Mouse (Mus musculus) liver, embryonic 12.5 days (tissue): ENCODE data around the gene Chrd. TPM values are rescaled to one million over a fixed set of nuclear protein-coding genes. Genes with fewer than 3 reads are reported as not detected.

Experiments used
- ATAC-seq: fragments of 200-750 bp; cut with Nextera tagmentation; 2 replicates; pipeline ENCODE4 v1.8.0; 2017; ENCODE audit warnings: moderate number of reproducible peaks, mild to moderate bottlenecking, moderate library complexity
- H3K27ac ChIP-seq: fragments of 300-500 bp; sonication (generic); 2 replicates; pipeline ENCODE4 v1.5.1; 2016; ENCODE audit warnings: mild to moderate bottlenecking
- H3K27me3 ChIP-seq: fragments of 300-500 bp; sonication (generic); replicated peaks from 2 replicates; pipeline ENCODE4 v1.6.1; 2016; ENCODE audit warnings: mild to moderate bottlenecking, moderate library complexity
- H3K36me3 ChIP-seq: fragments of 300-500 bp; sonication (generic); 2 replicates; pipeline ENCODE4 v1.6.1; 2016; ENCODE audit warnings: mild to moderate bottlenecking, moderate library complexity
- H3K4me1 ChIP-seq: fragments of 300-500 bp; sonication (generic); 2 replicates; pipeline ENCODE4 v1.6.1; 2016
- H3K4me2 ChIP-seq: fragments of 300-500 bp; sonication (generic); 2 replicates; pipeline ENCODE4 v1.6.1; 2016; ENCODE audit warnings: mild to moderate bottlenecking, moderate library complexity
- H3K4me3 ChIP-seq: fragments of 300-500 bp; sonication (generic); 2 replicates; pipeline ENCODE4 v1.5.1; 2016; ENCODE audit warnings: mild to moderate bottlenecking, moderate library complexity
- H3K9ac ChIP-seq: fragments of 300-500 bp; sonication (generic); 2 replicates; pipeline ENCODE4 v1.6.1; 2016; ENCODE audit warnings: mild to moderate bottlenecking, moderate library complexity
- H3K9me3 ChIP-seq: fragments of 300-500 bp; sonication (generic); replicated peaks from 2 replicates; pipeline ENCODE4 v1.6.1; 2016; ENCODE audit warnings: mild to moderate bottlenecking, moderate library complexity
- WGBS: fragments of 180-500 bp; shearing (Covaris S2); methylation state at CpG from one replicate; pipeline ENCODE4 v1.1.7; 2016; ENCODE audit not compliant: insufficient replicate concordance; 5-methylcytosine and 5-hydroxymethylcytosine counted together
- polyA plus RNA-seq: library from polyadenylated mRNA; unstranded; fragments of >200 nt; fragmentation: Nextera tagmentation; extraction: Ambion mirVana; gene quantifications from 2 replicates; pipeline ENCODE4 v1.2.1, GENCODE M21; 2016

The Chrd gene
- polyA plus RNA-seq, result 0.54 and 0.96 TPM in 2 replicates

DNA sequence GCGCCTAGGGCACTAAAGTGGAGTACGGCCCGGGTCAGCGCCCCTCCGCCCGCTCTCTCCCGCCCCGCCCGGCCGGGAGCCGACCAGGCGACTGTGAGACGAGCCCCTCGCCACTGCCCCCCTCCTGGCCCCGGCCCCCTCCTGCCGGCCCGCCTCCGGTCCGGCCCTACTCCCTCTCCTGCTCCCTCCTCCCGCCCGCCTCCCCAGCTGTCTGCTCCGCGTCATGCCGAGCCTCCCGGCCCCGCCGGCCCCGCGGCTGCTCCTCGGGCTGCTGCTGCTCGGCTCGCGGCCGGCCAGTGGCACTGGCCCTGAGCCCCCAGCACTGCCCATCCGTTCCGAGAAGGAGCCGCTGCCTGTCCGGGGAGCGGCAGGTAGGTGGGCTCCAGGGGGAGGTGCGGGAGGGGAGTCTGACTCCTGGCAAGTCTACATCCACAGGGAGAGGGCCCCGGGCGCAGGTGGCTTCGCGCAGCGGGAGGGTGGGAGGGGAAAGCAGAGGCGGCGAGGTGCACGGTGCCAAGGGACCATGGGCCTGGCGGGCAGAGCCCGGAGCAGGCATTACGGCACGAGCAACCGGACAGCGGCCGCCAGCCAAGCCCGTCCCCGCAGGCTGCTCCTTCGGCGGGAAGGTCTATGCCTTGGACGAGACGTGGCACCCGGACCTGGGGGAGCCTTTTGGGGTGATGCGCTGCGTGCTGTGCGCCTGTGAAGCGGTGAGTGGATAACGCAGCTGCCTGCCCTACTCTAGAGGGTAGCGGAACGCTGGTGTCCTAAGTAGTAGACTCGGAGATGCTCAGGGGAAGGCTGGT lies at the start of gene Chrd:
Gene Chrd, plus strand, starts transcription at position 203 of the 806 bp plus-strand sequence.
- ATAC-seq, result peak; percentile 44

DNA sequence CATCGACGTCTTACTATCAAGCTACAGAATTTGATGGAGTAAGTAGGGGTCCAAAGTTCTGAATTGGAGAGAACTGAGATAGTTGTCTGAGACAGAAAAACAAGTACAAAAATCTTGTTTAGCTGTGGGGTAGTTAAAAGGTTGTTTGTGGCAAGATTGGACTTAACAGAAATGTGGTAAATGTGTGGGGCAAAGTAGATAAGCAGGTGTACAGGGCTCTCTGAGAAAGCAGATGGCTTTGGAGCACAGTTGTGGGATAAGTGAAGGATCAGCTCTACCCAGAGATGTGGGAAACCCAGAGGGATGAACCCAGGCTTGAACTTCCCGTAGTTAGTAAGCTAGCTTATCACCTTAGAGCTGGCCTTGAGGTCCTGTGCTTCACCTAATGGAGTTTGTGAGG lies 42.2 kb upstream of the Chrd start:
- WGBS, result 56% methylated on average over 3 of the region's 3 CpGs
- Histone ChIP-seq H3K4me1 (peaks cover 67% of the 10 kb centered on the region), H3K27me3 (peaks cover 24% of the 10 kb centered on the region), H3K4me3 (no peak overlapping the region), H3K36me3 (peaks cover 69% of the 10 kb centered on the region), H3K9me3 (no peaks in the 10 kb centered on the region), H3K4me2 (no peak overlapping the region), H3K9ac (no peak overlapping the region), H3K27ac (peak overlapping the region; percentile 23; the same call in 1 of the 2 replicates)
- no peak for ATAC-seq

More for the DNA sequence above, at the start of gene Chrd:
- Histone ChIP-seq H3K9ac (peak within 1 kb of the TSS; percentile 52), H3K9me3 (no peaks in the 10 kb centered on the region), H3K4me1 (peaks cover 21% of the 10 kb centered on the region), H3K36me3 (no peaks in the 10 kb centered on the region), H3K4me2 (peak within 1 kb of the TSS; percentile 73), H3K4me3 (peak within 1 kb of the TSS; percentile 51), H3K27me3 (peaks cover 96% of the 10 kb centered on the region), H3K27ac (no peak within 1 kb of the TSS)
- 1% methylated on average over 61 of the region's 70 CpGs for WGBS

DNA sequence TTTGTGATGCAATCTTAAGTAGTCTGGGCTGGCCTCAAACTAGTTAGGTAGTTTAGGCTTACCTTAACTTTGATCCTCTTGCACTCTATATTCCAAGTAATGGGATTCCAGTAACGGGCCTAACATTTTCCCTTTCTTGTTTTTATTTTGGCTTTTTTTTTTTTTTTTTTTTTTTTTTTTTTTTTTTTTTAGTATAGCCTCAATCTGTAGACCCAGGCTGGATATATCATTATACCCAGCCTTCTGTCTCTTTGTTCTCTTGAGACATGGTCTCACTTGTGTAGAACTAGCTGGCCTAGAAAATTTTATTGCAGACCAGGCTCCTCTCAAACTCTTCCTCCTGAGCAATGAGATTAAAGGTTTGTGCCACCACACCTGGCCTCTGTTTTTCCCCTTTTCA lies 41.3 kb upstream of the Chrd start:
- H3K9ac ChIP-seq, result no peak overlapping the region
- H3K36me3 ChIP-seq, result peaks cover 60% of the 10 kb centered on the region
- peaks cover 32% of the 10 kb centered on the region for H3K27me3 ChIP-seq
- 74% methylated on average over 1 of the region's 1 CpGs for WGBS
- no peak overlapping the region for H3K4me3 ChIP-seq
- no peaks in the 10 kb centered on the region for H3K9me3 ChIP-seq
- ATAC-seq, result no peak
- no peak overlapping the region for H3K27ac ChIP-seq
- H3K4me2 ChIP-seq, result no peak overlapping the region
- peaks cover 73% of the 10 kb centered on the region for H3K4me1 ChIP-seq

DNA sequence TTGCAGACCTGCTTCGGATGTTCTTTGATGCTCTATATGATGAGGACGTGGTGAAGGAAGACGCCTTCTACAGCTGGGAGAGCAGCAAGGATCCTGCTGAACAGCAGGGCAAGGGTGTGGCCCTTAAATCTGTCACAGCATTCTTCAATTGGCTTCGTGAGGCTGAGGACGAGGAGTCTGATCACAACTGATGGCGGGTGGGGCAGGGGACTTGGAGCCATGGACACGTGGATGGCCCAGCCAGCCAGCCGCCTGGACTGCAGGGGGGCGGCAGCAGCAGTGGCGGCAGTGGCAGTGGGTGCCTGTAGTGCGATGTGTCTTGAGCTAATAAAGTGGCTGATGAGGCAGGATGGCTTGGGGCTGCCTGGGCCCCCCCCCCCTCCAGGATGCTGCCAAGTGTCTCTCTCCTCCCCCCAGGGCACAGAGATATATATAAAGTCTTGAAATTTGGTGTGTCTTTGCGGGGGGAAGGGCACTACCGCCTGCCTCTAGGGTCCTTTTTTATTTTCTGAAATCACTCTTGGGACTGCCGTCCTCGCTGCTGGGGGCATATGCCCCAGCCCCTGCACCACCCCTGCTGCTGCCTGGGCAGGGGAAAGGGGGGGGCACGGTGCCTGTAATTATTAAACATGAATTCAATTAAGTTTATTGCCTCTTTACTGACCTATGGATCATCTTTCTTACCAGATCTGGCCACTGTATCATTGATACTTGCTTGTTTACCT lies 40.5 kb upstream of the Chrd start:
- H3K9me3 ChIP-seq, result no peaks in the 10 kb centered on the region
- peak overlapping the region; percentile 98 for H3K4me2 ChIP-seq
- ATAC-seq, result no peak
- peaks cover 40% of the 10 kb centered on the region for H3K27me3 ChIP-seq
- no peak overlapping the region for H3K9ac ChIP-seq
- peak overlapping the region; percentile 70 for H3K4me3 ChIP-seq
- peaks cover 52% of the 10 kb centered on the region for H3K36me3 ChIP-seq
- peaks cover 73% of the 10 kb centered on the region for H3K4me1 ChIP-seq
- H3K27ac ChIP-seq, result peak overlapping the region; percentile 49; the same call in 1 of the 2 replicates
- WGBS, result 59% methylated on average over 16 of the region's 16 CpGs

DNA sequence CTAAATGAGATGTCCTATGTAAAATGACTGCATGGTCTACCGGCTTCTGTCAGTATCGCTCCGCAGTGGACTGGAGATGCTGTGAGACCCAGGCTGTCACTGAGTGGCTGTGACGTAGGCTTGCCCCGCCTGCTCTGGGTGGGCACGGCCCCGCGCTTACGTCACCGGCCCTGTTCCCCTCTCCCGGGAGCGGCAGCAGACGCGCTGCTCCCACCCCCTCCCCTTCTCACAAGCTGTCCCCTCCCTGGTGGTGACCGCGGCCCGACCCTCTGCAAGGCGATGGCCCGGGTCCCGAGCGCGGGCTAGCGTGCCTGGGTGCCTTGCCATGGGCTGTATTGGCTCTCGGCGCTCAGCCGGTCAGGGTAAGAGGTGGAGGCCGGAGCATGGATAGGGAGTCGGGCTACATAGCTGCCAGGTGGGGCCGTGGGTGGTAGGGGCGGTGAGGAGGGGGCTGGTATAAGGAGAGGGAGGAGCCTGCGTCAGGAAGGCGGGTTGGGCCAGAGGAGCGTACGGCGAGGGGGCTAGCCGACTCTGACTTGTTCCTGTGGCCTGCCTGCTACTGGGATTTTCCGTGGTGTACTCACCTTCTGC lies 39.7 kb upstream of the Chrd start, which contains the start of gene Fam131a:
Gene Fam131a, plus strand, starts transcription at position 131 of the 591 bp plus-strand sequence.
- peak; percentile 92 for ATAC-seq
- peaks cover 46% of the 10 kb centered on the region for H3K27me3 ChIP-seq
- whole genome bisulfite sequencing, result 1% methylated on average over 36 of the region's 37 CpGs
- no peaks in the 10 kb centered on the region for H3K9me3 ChIP-seq
- peak within 1 kb of the TSS; percentile 98 for H3K4me2 ChIP-seq
- H3K9ac ChIP-seq, result peak within 1 kb of the TSS; percentile 82
- peaks cover 44% of the 10 kb centered on the region for H3K36me3 ChIP-seq
- peaks cover 72% of the 10 kb centered on the region for H3K4me1 ChIP-seq
- H3K27ac ChIP-seq, result peak within 1 kb of the TSS; percentile 76
- H3K4me3 ChIP-seq, result peak within 1 kb of the TSS; percentile 70

DNA sequence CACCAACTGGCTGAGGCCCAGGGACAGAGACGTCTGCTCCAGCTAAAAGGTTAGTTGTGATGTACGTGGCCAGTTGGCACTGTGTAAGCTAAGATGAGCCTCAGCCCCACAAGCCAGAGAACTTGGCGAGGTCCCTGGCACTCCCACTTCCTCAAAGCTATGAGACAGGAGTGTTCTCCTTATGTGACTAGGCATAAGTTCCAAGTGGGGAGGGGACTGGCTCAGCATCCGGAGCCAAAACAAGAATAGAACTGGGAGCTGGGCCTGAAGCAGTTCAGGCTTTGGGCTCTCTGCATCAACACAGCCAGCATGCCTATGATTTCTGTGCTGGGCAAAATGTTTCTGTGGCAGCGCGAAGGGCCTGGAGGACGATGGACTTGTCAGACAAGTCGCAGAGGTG lies 38.1 kb upstream of the Chrd start:
- H3K9ac ChIP-seq, result no peak overlapping the region
- H3K27ac ChIP-seq, result no peak overlapping the region
- no peaks in the 10 kb centered on the region for H3K9me3 ChIP-seq
- H3K27me3 ChIP-seq, result peaks cover 61% of the 10 kb centered on the region
- no peak for ATAC-seq
- 69% methylated on average over 8 of the region's 8 CpGs for WGBS
- H3K4me1 ChIP-seq, result peaks cover 56% of the 10 kb centered on the region
- peaks cover 29% of the 10 kb centered on the region for H3K36me3 ChIP-seq
- no peak overlapping the region for H3K4me3 ChIP-seq
- H3K4me2 ChIP-seq, result no peak overlapping the region

DNA sequence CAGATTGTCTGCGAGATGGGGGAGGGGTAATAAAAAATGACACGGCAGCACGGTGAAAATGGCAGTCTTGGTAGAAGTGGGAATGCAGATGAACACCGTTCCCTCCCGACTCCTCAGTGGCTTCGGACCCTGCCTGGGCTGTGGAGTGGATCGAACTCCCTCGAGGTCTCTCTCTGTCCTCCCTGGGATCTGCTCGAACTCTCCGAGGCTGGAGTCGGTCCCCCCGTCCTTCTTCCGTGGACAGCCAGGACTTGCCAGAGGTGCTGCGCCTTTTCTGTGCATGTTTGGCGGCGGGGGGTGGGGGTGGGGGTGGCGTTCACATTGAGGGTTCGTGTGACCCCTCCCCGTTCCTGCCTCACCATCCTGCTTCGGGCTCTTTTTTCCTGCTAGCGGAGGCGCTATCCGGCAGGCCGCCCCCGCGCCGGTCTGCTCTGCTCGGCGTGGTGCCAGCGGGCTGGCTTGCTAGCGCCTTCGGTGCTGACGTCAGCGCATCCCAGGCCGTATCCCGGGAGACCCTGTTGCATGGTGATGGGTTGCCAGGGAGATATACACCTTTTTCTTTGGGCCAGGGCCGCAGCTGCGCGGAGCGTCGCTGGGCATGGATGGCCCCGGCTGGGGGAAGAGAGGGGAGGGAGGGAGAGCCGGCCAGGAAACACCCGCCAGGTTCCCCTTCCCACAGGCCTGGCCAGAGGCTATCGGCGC lies 37.2 kb upstream of the Chrd start:
- Histone ChIP-seq H3K27ac (no peak overlapping the region), H3K4me2 (peak overlapping the region; percentile 67), H3K36me3 (peaks cover 19% of the 10 kb centered on the region), H3K27me3 (peaks cover 66% of the 10 kb centered on the region), H3K4me3 (peak overlapping the region; percentile 39), H3K9me3 (no peaks in the 10 kb centered on the region), H3K4me1 (peaks cover 46% of the 10 kb centered on the region), H3K9ac (peak overlapping the region; percentile 40)
- ATAC-seq, result no peak
- WGBS, result 5% methylated on average over 45 of the region's 46 CpGs

DNA sequence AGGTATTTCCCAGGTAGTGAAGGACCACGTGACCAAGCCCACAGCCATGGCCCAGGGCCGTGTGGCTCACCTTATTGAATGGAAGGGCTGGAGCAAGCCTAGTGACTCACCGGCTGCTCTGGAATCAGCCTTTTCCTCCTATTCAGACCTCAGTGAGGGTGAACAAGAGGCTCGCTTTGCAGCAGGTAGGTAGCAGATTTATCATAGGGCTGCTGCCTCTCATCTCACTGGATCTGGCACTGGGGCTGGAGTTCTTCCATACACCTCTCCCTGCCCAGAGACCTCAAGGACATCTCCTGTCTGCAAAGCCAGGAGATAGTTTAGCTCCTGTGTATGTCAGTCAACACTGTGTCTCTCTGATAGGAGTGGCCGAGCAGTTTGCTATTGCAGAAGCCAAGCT lies 33.7 kb upstream of the Chrd start:
- H3K4me2 ChIP-seq, result no peak overlapping the region
- no peak overlapping the region for H3K9ac ChIP-seq
- peaks cover 58% of the 10 kb centered on the region for H3K27me3 ChIP-seq
- H3K36me3 ChIP-seq, result peaks cover 4% of the 10 kb centered on the region; the same call in 1 of the 2 replicates
- H3K27ac ChIP-seq, result no peak overlapping the region
- peaks cover 51% of the 10 kb centered on the region for H3K4me1 ChIP-seq
- no peak overlapping the region for H3K4me3 ChIP-seq
- WGBS, result 65% methylated on average over 5 of the region's 5 CpGs
- no peaks in the 10 kb centered on the region for H3K9me3 ChIP-seq
- no peak for ATAC-seq

DNA sequence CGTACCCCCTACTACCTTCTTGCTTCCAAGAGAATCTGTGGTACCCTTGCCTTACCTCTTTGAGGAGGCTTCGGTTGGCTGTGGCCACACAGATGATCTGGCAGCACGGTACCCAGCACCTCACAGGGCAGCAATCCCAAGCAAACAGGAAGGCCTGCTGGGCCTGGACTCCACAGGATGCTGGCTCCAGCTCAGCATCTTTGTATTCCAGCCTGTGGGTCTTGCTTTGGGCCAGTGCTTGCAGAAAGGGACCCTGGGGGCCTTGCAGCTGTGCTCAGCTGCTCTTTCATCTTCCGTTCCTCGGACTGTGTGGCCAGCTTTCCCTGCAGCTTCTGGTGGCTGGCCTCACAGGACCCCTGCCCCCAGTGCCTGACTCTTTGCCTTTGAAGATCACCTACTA lies 32.9 kb upstream of the Chrd start:
- ATAC-seq, result no peak

DNA sequence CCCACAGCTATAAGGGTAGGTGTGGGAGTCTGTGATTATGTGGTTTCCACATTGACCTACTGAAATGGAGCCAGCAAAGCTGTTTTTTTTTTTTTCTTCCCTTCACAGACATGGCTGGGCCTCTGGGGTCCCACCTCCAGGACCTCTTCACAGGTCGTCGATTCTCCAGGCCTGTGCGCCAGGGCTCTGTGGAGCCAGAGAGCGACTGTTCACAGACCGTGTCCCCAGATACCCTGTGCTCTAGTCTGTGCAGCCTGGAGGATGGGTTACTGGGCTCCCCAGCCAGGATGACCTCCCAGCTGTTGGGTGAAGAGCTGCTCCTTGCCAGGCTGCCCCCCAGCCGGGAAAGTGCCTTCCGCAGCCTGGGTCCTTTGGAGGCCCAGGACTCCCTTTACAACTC lies 31.6 kb upstream of the Chrd start:
- Histone ChIP-seq H3K4me3 (no peak overlapping the region), H3K27ac (peak overlapping the region; percentile 94), H3K36me3 (peaks cover 17% of the 10 kb centered on the region), H3K27me3 (peaks cover 37% of the 10 kb centered on the region), H3K9ac (no peak overlapping the region; the same call in 1 of the 2 replicates), H3K4me2 (no peak overlapping the region), H3K4me1 (peaks cover 53% of the 10 kb centered on the region), H3K9me3 (no peaks in the 10 kb centered on the region)
- ATAC-seq, result no peak
- 77% methylated on average over 7 of the region's 7 CpGs for WGBS

More for the DNA sequence above, 32.9 kb upstream of the Chrd start:
- Histone ChIP-seq H3K4me1 (peaks cover 53% of the 10 kb centered on the region), H3K36me3 (peaks cover 4% of the 10 kb centered on the region; the same call in 1 of the 2 replicates), H3K4me3 (no peak overlapping the region), H3K27me3 (peaks cover 50% of the 10 kb centered on the region), H3K4me2 (no peak overlapping the region), H3K9me3 (no peaks in the 10 kb centered on the region), H3K27ac (no peak overlapping the region), H3K9ac (no peak overlapping the region)
- WGBS, result 70% methylated on average over 5 of the region's 5 CpGs

DNA sequence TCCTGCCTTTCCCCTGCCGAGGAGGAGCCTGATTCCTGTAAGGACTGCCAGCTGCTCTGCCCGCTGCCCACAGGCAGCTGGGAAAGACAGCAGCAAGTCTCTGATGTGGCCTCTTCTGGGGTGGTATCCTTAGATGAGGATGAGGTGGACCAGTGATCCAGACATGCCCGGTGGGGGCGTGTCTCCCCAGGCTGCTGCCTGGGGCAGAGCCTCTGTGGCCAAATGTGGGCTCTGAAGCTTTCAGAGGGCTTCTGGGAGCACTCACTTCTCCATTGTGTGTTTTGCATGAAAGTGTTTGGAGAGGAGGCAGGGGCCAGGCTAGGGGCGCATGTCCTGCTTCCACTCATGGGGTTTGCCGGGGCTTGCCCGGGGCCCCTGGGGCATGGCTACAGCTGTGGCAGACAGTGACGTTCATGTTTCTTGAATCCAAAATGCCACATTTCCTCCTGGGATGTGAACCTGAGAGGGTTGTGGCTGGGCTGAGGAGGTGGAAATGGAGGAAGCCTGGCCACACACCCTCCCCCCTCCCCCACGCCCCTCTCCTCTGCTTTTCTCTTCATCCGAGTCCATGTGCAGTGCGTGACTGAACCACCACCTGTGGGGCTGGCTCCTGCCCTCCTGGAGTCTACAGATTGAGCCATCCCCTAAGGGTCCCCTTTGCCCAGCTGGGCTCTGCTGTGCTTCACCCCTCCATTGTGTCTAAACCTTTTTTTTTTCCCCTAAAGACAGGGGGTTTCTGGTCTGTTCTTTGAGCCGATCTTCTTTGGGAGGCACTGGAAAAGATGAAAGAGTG lies 31.0 kb upstream of the Chrd start:
- H3K36me3 ChIP-seq, result peaks cover 21% of the 10 kb centered on the region
- 46% methylated on average over 12 of the region's 12 CpGs for whole genome bisulfite sequencing
- peak overlapping the region; percentile 52 for H3K9ac ChIP-seq
- H3K9me3 ChIP-seq, result no peaks in the 10 kb centered on the region
- no peak for ATAC-seq
- H3K4me3 ChIP-seq, result peak overlapping the region; percentile 29; the same call in 1 of the 2 replicates
- peaks cover 31% of the 10 kb centered on the region for H3K27me3 ChIP-seq
- peak overlapping the region; percentile 65 for H3K4me2 ChIP-seq
- peak overlapping the region; percentile 94 for H3K27ac ChIP-seq
- peaks cover 58% of the 10 kb centered on the region for H3K4me1 ChIP-seq
